Comparison of ENCODE assay signal across 9 mouse cellular contexts in genomic region chr2:30715720-30716310, GRCm38 (mm10).
DNase-seq lines count a peak whose midpoint lies in the region; ATAC-seq lines count a peak whose summit lies in the region.
"Had no signal": no experiment of that assay in that cellular context is flagged by ENCODE, and none has a peak within 500 bp of the region (broad histone marks: within the 10 kb centered on the region; RNA-seq: fewer than 3 reads in every experiment).

No protein-coding gene starts in this region.

- H3K4me1 ChIP-seq in neural tube, embryonic 11.5 days (ENCODE audit: control insufficient read depth, insufficient read depth, low read length) = peaks cover 69% of the 10 kb centered on the region
- H3K4me1 ChIP-seq in limb, embryonic 12.5 days (replicated peaks) = peaks cover 79% of the 10 kb centered on the region

- DNase-seq in heart, adult 11 months = peak; percentile 92
- no peak for DNase-seq in heart, adult 8-10 months (ENCODE audit: low spot score)
- DNase-seq in neural tube, embryonic 11.5 days (ENCODE audit: low spot score) = no peak
- no peak for DNase-seq in neural tube, embryonic 10.5 days (ENCODE audit: extremely low spot score, low spot score)
- no peak for DNase-seq in right cerebral cortex, adult 2 months (ENCODE audit: low spot score in 2 of 2)
- DNase-seq in frontal cortex, postnatal 25 days (ENCODE audit: low spot score in 2 of 2) = no peak

- H3K36me3 ChIP-seq in neural tube, embryonic 11.5 days (ENCODE audit: control insufficient read depth, insufficient read depth, low read length) = no peaks in the 10 kb centered on the region
- H3K36me3 ChIP-seq in limb, embryonic 12.5 days = no peaks in the 10 kb centered on the region

- H3K4me3 ChIP-seq in neural tube, embryonic 11.5 days (ENCODE audit: low read depth, low read length) = no peak overlapping the region
- H3K4me3 ChIP-seq in limb, embryonic 12.5 days (replicated peaks) = no peak overlapping the region

- peak overlapping the region; percentile 48 for H3K9ac ChIP-seq in neural tube, embryonic 11.5 days (ENCODE audit: low read length)
- no peak overlapping the region for H3K9ac ChIP-seq in limb, embryonic 12.5 days (replicated peaks)
- H3K9ac ChIP-seq: liver, embryonic 14.5 days had no signal

- peak overlapping the region; percentile 100 for H3K27ac ChIP-seq in neural tube, embryonic 11.5 days (ENCODE audit: low read depth, low read length)
- peak overlapping the region; percentile 99 for H3K27ac ChIP-seq in limb, embryonic 12.5 days
- H3K27ac ChIP-seq: liver, embryonic 14.5 days had no signal

- no peaks in the 10 kb centered on the region for H3K27me3 ChIP-seq in neural tube, embryonic 11.5 days (ENCODE audit: control insufficient read depth, insufficient read depth, low read length)
- no peaks in the 10 kb centered on the region for H3K27me3 ChIP-seq in limb, embryonic 12.5 days

- H3K9me3 ChIP-seq in neural tube, embryonic 11.5 days (ENCODE audit: control insufficient read depth, low read length) = no peaks in the 10 kb centered on the region
- no peaks in the 10 kb centered on the region for H3K9me3 ChIP-seq in limb, embryonic 12.5 days

- no peak for ATAC-seq in neural tube, embryonic 11.5 days (ENCODE audit: insufficient read depth, low FRiP score, low TSS enrichment)
- ATAC-seq in limb, embryonic 12.5 days (ENCODE audit: insufficient number of reproducible peaks, insufficient read depth, low FRiP score, low TSS enrichment, low read depth) = no peak
- no peak for ATAC-seq in CD4-positive, CD25-positive, alpha-beta regulatory T cell, adult 4 months

- H3K4me2 ChIP-seq in neural tube, embryonic 11.5 days (ENCODE audit: low read depth) = no peak overlapping the region; the same call in 1 of the 2 replicates
- 0 out of 2 replicates have a peak overlapping the region, but pooled peaks have one; percentile 68 for H3K4me2 ChIP-seq in limb, embryonic 12.5 days

- 70% methylated on average over 4 of the region's 4 CpGs for WGBS in neural tube, embryonic 11.5 days
- WGBS in limb, embryonic 12.5 days = 76% methylated on average over 4 of the region's 4 CpGs
